Mouse (Mus musculus) embryo, embryonic 11 days (tissue): ENCODE measurements at regions not wholly inside any gene's neighbourhood (a gene's known extent, or its start where the extent isn't known, plus 50 kb on each side); places are given as distances from the start of the nearest gene placed in this dataset.

Experiments used
- DNase-seq: peaks from one replicate; pipeline ENCODE4 v3.0.0-alpha.2; 2015

- no peak for DNase-seq
Measured at GRCm38 (mm10) chr13:107362806-107363687, 341.1 kb upstream of the Kif2a start.

GRCm38 (mm10) chr13:107340802-107341364 is 319.0 kb upstream of the Kif2a start:
- no peak for DNase-seq

- DNase-seq, result no peak
Measured at GRCm38 (mm10) chr13:107338111-107338510, 316.2 kb upstream of the Kif2a start.

GRCm38 (mm10) chr13:107337111-107337510 is 315.2 kb upstream of the Kif2a start:
- no peak for DNase-seq

- DNase-seq, result no peak
Measured at GRCm38 (mm10) chr13:107329348-107329747, 307.4 kb upstream of the Kif2a start.

- DNase-seq, result peak; percentile 59
Measured at GRCm38 (mm10) chr13:107325707-107326495, 304.0 kb upstream of the Kif2a start.

- DNase-seq, result no peak
Measured at GRCm38 (mm10) chr13:107314746-107315145, 292.8 kb upstream of the Kif2a start.

GRCm38 (mm10) chr13:107308958-107309639 is 287.2 kb upstream of the Kif2a start:
- DNase-seq, result no peak

GRCm38 (mm10) chr13:107308404-107308803 is 286.5 kb upstream of the Kif2a start:
- DNase-seq, result no peak

- no peak for DNase-seq
Measured at GRCm38 (mm10) chr13:107306958-107307357, 285.0 kb upstream of the Kif2a start.

- no peak for DNase-seq
Measured at GRCm38 (mm10) chr13:107306232-107306631, 284.3 kb upstream of the Kif2a start.

- DNase-seq, result no peak
Measured at GRCm38 (mm10) chr13:107305738-107306137, 283.8 kb upstream of the Kif2a start.

- peak; percentile 8 for DNase-seq
Measured at GRCm38 (mm10) chr13:107303878-107304277, 282.0 kb upstream of the Kif2a start.

- DNase-seq, result no peak
Measured at GRCm38 (mm10) chr13:107303322-107303721, 281.4 kb upstream of the Kif2a start.

- DNase-seq, result no peak
Measured at GRCm38 (mm10) chr13:107300792-107301191, 278.9 kb upstream of the Kif2a start.

GRCm38 (mm10) chr13:107264581-107264980 is 242.7 kb upstream of the Kif2a start:
- no peak for DNase-seq

- no peak for DNase-seq
Measured at GRCm38 (mm10) chr13:107261479-107262050, 239.6 kb upstream of the Kif2a start.

GRCm38 (mm10) chr13:107260274-107260673 is 238.3 kb upstream of the Kif2a start:
- DNase-seq, result no peak

GRCm38 (mm10) chr13:107247792-107248505 is 226.0 kb upstream of the Kif2a start:
- no peak for DNase-seq

GRCm38 (mm10) chr13:107246956-107247751 is 225.2 kb upstream of the Kif2a start:
- peak; percentile 52 for DNase-seq

- DNase-seq, result no peak
Measured at GRCm38 (mm10) chr13:107244173-107244572, 222.2 kb upstream of the Kif2a start.
